Comparison of ENCODE assay signal across 18 mouse cellular contexts in genomic region chr17:59179018-59179417, GRCm38 (mm10).
DNase-seq lines count a peak whose midpoint lies in the region; ATAC-seq lines count a peak whose summit lies in the region.
"Had no signal": no experiment of that assay in that cellular context is flagged by ENCODE, and none has a peak within 500 bp of the region (broad histone marks: within the 10 kb centered on the region; RNA-seq: fewer than 3 reads in every experiment).

No protein-coding gene starts in this region.

- DNase-seq in MEL-GATA-1-ER (ENCODE audit: extremely low read depth, low read depth): peak; percentile 17
- DNase-seq in cerebellum, postnatal 10 days: no peak
- no peak for DNase-seq in urinary bladder, adult 18-20 months (ENCODE audit: low spot score in 2 of 2)
- DNase-seq in gastrocnemius, postnatal 14 days: no peak
- DNase-seq: adrenal gland, adult 2 months; adrenal gland, postnatal 14 days; cerebellum, adult 11-12 months; cerebellum, adult 8-10 months; cerebellum, postnatal 25 days; gastrocnemius, postnatal 10 days; heart, adult 18-20 months; heart, postnatal 14 days; heart, postnatal 4 days had no signal

- ATAC-seq in granulocyte monocyte progenitor cell, adult 5-6 weeks (replicated peaks; ENCODE audit: poor library complexity, severe bottlenecking): peak; percentile 69
- peak; percentile 80 for ATAC-seq in megakaryocyte progenitor cell, adult 5-6 weeks (replicated peaks; ENCODE audit: poor library complexity)
- ATAC-seq: forebrain, embryonic 13.5 days; forebrain, embryonic 16.5 days; intestine, postnatal 0 days had no signal

- intact Hi-C loops in gastrocnemius, postnatal 14 days (cut with DNase I; ENCODE audit: low total_unique reads): no loop called here
